Mouse (Mus musculus): Measurements from ENCODE around the gene 4921536K21Rik. TPM values are rescaled to one million over a fixed set of nuclear protein-coding genes. Genes with fewer than 3 reads are reported as not detected.

Gene 4921536K21Rik
- total RNA-seq, 2 experiments from 2014 or later: 0.42 to 0.96 TPM

DNA sequence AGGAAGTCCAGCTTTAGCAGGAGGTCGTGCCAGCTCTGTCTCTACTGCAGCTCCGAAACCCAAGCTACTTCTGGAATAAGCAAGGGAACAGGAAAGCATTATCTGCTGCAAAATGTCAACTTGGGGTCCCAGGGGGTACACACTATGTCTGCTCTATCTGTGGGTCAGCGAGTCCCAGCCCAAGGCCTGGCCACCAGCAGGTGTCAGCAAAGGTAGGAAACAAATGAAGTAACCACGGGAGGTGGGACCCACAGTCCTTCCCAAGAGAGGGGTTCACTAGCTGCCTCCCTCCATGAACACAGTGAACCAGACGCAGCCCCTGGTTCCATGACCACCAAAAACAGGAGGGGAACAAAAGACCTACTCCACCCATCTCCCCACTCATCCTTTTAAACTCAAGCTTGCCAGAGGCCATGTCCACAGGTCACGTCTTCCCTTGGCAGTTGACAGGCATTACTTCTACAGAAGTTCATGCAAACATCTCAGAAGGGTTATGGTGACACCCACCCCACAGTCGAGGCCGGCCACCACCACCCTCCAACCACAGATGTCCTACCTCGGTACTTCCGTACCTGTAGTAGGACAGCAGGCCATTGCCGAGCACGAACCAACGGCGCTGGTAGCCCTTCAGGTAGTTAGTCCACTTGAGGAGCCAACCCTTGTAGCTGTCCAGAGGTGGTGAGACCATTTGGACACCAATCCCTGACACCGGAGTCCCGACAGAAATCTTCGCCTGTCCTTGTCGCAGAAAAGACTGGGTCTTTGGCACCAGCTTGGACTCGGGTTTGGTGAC is 32.0 kb downstream of the 4921536K21Rik start:
- DNase-seq (ENCODE audit: low spot score): no peak
- intact Hi-C loops (cut with DNase I): loop anchor here (5.0 kb wide), 1 partner anchor 56 kb away; no protein-coding TSS in a partner anchor

DNA sequence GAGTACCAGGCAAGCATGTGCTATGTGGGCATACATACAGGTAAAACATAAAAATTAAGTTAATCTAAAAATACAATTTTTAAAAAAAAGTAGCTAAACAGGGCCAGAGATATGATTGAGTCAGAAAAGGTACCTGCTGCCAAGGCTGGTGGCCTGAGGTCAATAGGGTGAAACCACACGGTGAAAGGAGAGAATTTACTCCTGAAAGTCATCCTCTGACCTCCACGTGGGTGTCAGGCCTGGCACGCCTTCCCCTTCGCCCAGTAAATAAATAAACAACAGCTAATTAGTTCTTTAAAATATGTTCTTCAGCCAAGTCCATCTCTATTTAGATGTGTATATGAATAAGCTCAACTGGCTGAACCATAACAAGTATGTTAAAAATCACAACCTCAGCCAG is 34.5 kb downstream of the 4921536K21Rik start:
- intact Hi-C loops (cut with DNase I): loop anchor here (5.0 kb wide), 1 partner anchor 53 kb away; no protein-coding TSS in a partner anchor
- DNase-seq (ENCODE audit: low spot score): no peak

DNA sequence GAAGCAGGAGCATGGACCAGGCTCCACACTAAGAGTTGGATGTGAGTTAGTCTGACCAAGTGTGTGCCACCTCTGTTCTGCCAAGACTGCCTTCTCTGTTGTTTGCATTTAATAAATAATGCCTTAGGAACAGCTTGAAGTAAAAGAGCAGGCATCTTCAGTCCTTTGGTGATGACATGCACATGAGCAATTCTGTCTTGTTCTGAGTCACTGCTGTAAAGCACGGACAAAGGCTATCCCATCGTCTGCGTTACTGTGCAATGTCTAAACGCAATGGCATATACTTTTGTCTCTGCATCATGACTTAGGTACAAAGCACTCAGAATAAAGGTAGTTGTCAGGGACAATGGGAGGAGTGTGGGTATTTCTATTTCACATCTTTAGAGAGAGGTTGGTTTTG is 35.1 kb downstream of the 4921536K21Rik start:
- DNase-seq (ENCODE audit: low spot score): no peak
- intact Hi-C loops (cut with DNase I): loop anchor here (5.0 kb wide), 1 partner anchor 52 kb away; no protein-coding TSS in a partner anchor

DNA sequence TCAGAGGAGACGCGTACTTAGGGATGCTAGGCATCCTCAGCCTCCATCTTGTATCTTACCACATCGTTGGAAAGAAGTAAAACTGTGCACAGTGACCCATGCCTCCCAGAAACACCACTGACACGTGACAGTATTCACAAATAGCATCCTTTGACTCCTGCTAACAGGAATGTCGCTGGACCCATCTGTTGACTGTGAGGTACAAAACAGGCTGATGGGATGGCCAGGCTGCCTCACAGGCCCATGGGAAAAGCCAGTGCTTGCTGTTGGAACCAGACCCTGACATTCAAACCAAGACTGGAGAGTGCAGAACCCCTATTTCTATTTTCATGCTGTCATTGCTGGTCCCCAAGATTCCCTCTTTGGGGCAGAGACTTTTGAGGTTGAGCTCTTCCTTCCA is 37.0 kb downstream of the 4921536K21Rik start:
- intact Hi-C loops (cut with DNase I): no loop called here
- DNase-seq (ENCODE audit: low spot score): no peak

DNA sequence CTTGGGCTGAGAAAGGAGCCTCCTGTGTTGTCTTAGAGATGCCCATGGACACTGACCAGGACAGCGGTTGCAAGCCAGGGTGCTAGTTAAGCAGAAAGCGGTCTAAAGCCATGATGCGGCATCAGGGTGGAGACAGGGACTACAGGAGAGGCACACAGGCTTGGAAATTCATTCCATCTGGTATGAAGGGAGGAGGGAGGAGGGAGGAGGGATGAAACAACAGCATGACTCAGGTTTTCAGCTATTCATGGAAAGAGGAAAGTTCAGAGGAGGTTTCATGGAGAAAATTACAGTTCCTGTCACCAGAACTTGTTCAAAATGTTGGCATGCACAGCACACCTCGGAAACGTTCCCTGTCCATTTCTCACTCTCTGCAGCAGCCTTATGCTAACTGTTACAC is 39.1 kb downstream of the 4921536K21Rik start:
- DNase-seq (ENCODE audit: low spot score): no peak
- intact Hi-C loops (cut with DNase I): no loop called here

DNA sequence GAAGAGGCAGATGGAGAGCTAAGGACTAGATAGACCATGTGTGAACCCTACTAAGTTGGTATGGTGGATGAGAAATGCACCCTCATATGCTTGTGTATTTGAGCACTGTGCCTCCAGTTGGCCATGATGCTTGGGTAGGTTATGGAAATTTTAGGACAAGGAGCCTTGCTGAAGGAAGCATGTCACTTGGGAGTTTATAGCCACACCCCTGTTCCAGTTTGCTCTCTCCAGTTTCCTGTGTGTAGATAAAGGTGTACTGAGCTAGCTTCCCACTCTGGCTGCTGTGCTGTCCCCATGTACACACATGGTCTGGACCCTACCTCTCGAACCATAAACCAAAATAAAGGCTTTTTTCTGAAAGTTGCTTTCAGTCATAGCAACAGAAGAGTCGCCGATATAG is 40.7 kb downstream of the 4921536K21Rik start:
- intact Hi-C loops (cut with DNase I): no loop called here

DNA sequence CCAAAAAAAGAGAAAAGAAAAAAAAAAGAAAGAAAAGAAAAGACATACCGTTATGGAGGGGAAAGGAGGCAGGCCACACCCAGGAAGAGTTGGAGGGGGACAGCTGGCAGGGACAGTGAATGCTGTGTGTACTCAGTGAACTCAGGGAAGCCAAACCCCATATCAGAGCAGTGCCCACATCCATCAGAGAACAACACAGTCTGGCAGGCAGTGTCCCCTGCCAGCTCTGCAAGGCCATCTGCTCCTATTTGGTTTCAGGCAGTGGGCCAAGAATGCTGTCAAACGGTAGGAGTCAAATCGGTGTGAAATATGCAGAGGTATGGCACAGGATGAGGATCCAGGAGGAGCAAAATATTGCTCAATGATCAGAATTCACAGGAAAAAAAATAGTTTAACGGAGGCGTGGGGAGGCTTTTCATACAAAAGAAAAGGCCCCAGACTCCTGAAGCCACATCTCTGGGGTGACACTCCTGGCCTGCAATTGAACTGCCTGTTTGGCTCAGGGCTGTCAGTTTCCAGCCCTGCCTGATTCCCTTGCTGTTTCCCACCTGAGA is 41.3 kb downstream of the 4921536K21Rik start:
- DNase-seq (ENCODE audit: low spot score): no peak
- intact Hi-C loops (cut with DNase I): no loop called here

More for the DNA sequence above, 40.7 kb downstream of the 4921536K21Rik start:
- no peak for DNase-seq (ENCODE audit: low spot score)

DNA sequence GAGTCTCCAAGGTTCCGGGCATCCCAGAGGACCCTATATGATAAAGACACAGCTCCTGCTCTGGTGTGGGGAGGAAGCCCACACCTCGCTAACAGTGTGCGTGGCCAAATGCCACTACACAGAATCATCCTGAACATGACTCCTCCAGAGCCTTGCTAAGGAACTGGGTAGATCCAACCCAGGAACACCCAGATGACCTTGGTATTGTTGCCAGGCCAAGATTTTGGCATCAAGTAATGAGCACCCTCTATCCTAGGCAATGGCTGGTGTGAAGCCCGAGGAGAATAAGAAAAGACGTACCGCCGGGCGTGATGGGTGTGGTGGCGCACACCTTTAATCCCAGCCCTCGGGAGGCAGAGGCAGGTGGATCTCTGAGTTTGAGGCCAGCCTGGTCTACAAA is 41.9 kb downstream of the 4921536K21Rik start:
- no peak for DNase-seq (ENCODE audit: low spot score)
- intact Hi-C loops (cut with DNase I): no loop called here

DNA sequence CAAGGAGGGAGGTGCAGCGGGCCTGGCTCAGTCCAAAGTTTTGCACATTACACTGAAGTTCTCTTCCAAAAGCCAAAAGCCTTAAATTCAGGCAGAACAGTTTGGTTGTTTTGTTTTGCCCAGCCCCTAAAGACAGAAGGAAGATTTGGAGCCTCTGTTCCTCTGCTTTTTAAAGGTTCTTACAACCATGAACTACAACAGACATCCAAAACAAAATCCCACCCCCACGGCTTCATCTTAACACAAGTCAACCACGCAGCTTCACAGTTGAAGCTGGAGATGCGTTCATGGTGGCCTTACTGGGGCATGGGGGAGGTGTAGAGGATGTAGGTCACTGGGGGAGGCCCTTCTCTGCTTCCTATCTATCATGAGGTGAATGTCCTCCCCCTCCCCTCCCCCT is 43.0 kb downstream of the 4921536K21Rik start:
- DNase-seq (ENCODE audit: low spot score): no peak
- intact Hi-C loops (cut with DNase I): no loop called here

DNA sequence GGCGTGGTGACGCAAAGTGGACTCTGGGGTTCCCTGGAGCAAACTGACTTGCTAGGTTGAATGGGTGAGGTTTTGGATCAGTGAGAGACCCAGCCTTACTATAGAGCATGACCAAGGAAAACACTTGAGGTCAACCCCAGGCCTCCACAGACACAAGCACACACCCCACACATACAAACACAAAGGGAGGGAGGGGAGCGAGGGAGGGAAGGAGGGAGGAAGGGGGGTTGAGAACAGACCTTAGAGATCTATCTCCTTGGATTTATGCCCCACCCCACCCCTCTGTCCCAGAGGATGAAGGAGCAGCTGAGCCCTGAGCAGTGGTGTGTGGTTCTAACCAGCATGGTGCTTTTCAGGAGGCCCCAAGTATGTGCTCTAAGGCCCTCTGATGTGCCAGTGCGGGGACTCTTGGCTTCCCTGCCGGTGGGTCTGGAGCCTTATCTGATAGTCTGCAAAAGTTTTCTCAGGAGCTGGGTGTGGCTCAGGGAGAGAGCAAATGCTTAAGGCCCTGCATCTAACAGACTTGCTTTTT is 44.1 kb downstream of the 4921536K21Rik start:
- intact Hi-C loops (cut with DNase I): no loop called here
- no peak for DNase-seq (ENCODE audit: low spot score)

DNA sequence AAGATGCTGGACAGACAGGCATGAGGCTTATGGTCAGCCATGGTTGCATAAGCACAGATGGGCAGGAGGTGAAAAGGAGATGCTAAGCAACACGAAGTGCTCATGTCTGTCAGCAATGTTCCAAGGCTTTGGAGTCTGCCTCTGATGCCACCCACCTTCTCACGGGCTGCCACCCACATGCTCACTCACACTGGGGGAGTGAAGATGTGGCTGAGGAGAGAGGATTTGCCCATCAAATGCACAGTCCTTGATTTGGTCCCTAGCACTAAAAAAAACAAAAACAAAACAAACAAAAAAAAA is 44.6 kb downstream of the 4921536K21Rik start:
- DNase-seq (ENCODE audit: low spot score): no peak
- intact Hi-C loops (cut with DNase I): no loop called here

DNA sequence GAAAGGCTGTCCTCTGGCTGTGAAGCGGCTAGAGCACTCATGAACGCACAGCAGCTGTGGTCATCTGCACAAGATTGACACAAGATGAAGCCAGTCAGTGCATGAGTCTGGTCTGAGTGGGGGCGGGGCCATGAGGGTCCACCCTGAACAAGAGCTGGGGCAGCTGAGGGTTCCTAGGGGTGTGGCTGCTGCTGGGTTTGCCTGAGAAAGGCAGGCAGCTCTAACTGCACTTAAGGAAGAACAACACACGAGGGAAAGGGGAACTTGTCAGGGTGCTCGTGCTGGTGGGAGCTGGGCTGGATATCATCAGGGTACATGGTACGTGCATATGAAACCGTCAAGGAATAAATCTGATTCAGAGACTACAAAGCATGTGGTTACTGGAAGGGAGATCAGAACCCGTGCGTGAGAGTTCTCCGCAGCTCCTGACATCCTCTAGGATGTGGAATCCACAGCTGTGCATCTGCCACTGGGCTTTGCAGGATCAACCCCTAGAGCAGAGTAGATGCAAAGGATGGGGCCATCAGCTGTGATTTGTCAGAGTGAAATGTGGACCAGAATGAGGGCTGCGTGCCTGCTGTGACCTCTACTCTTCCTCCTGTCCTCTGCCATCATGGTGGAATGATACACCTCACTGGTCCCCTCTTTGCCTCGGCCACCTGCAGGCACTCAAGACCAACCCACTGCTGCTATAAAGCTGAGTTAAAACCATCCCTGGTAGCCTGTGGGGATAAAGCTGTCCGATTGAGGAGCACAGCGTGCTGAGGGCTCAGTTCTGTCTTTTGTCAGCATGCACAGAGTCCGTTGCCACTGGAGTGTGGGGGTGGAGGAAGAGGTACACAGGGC is 45.2 kb downstream of the 4921536K21Rik start:
- DNase-seq (ENCODE audit: low spot score): no peak
- intact Hi-C loops (cut with DNase I): no loop called here

DNA sequence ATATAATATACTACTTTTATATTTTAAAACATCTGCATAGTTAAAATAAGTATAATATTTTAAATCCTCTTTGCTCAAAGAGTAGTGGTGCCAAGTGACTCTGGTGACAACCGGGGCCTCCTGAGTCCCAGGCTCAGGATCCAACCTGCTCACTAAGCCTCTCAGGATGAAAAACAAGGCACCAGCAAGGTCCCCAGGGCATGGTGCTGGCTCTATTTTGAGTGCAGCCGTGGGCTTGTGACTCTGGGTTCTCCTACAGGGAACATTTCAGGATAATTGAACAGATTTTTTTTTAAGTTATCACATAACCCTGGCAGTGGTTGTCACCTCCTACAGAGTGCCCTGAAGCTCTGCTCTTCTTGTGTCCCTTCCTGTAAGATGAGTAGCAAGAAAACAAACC is 48.5 kb downstream of the 4921536K21Rik start:
- DNase-seq (ENCODE audit: low spot score): no peak
- intact Hi-C loops (cut with DNase I): no loop called here

DNA sequence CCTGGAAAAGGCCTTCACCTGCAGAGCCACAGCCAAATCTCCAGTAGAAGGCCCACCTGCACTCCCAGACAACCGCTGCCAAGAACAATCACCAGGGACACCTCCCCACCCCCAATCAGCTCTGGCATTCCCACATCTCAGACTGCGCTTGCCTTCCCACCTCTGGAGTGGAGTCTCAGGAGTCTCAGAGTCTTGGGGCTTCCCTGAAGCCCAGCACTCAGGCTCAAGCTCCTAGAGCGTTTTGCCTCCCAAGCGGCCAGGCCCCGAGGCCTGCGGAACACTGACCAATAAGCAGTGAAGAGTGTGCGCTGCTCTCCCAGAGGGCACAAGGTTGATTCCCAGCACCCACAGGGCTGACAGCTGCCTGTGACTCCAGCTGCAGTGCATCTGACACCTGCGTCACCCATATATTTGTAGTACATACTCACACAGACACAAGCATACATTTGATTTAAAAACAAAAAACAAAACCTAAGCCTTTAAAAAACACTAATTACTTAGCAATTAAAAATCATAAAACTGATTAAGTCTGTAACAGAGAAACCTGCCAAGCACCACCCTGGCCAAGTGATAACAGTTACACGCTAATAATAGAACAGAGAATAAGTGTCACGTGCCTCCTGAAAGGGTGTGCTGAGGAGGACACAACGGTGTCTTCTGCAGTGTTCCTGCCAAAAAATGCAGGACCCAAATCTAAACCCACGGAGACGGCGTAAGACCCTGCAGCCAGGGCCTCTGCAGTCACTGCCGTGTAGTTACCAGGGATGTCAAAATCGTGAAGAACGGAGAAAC is 50.8 kb downstream of the 4921536K21Rik start:
- intact Hi-C loops (cut with DNase I): no loop called here
- DNase-seq (ENCODE audit: low spot score): no peak

Other genes starting within 250 kb of the 4921536K21Rik start
- gene Morc2a, start 245.9 kb downstream of the 4921536K21Rik start, total RNA-seq (2021): 10 to 100 TPM; 22.0 to 23.9 TPM
- gene Osbp2, start 31.2 kb downstream of the 4921536K21Rik start, total RNA-seq (2021): 10 to 100 TPM in 1 of 2 experiments, 1 to 10 TPM in 1; 9.8 to 11.4 TPM
- gene Dusp18, start 142 bp upstream of the 4921536K21Rik start, total RNA-seq (2021): 10 to 100 TPM; 24.8 to 45.0 TPM
- gene Slc35e4, start 19.6 kb upstream of the 4921536K21Rik start, total RNA-seq (2021): 1 to 10 TPM; 4.4 to 5.7 TPM
- 10 to 100 TPM; 41.3 to 41.7 TPM for gene Tcn2, start 37.1 kb upstream of the 4921536K21Rik start, total RNA-seq (2021)
- gene Pes1, start 68.9 kb upstream of the 4921536K21Rik start, total RNA-seq (2021): 10 to 100 TPM; 28.1 to 29.8 TPM
- gene 4930556J24Rik, start 81.7 kb upstream of the 4921536K21Rik start, total RNA-seq (2021): not detected
- under 1 TPM; 0.17 to 0.31 TPM for gene Gal3st1, start 88.5 kb upstream of the 4921536K21Rik start, total RNA-seq (2021)
- under 1 TPM; 0.17 to 0.34 TPM for gene Sec14l4, start 136.4 kb upstream of the 4921536K21Rik start, total RNA-seq (2021)
- not detected for gene Sec14l3, start 169.7 kb upstream of the 4921536K21Rik start, total RNA-seq (2021)
- gene Mtfp1, start 200.3 kb upstream of the 4921536K21Rik start, total RNA-seq (2021): 100 to 1,000 TPM; 142 to 144 TPM
- gene Sec14l2, start 228.3 kb upstream of the 4921536K21Rik start, total RNA-seq (2021): 1 to 10 TPM in 1 of 2 experiments, under 1 TPM in 1; 0.73 to 1.1 TPM
- gene Rnf215, start 240.1 kb upstream of the 4921536K21Rik start, total RNA-seq (2021): 10 to 100 TPM; 13.2 to 13.8 TPM